Mouse (Mus musculus) erythroblast, embryonic 14.5 days (primary cell): ENCODE results near the gene Mpdu1.

Experiments
- GATA1 ChIP-seq: IDR thresholded peaks from 2 replicates; pipeline ENCODE4 v1.6.1; 2012; ENCODE audit warnings: low read length, inconsistent platforms, mixed read lengths
- TAL1 ChIP-seq: IDR thresholded peaks from 3 replicates; pipeline ENCODE4 v1.6.1; 2012; ENCODE audit warnings: low read length, inconsistent platforms, mixed read lengths

DNA sequence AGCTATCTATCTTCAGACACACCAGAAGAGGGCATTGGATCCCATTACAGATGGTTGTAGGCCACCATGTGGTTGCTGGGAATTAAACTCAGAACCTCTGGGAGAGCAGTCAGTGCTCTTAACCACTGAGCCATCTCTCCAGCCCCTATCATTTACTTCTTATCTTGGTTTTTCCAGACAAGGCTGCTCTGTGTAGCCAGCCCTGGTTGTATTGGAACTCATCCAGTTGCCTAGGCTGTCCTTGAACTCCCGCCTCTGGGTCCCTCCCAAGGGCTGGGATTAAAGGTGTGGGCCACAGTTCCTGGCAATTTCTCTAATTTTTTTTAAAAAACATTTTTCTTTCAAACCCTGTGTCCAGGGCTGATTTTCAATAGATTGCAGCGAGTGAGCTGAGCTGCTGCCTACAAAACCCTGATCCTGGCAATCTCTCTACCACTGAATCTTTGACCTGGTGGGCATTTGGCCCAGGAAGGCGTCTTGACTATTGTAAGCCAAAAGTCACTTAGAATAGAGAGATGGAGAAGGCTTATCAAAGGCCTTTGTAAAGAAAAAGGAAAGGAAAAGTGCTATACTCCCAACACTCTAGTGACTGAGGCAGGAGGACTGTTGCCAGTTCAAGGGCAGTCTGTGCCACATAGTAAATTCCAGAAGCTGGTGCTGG is 1.1 kb downstream of the Mpdu1 start:
- TF ChIP-seq TAL1 (no peak), GATA1 (no peak)
